Mouse (Mus musculus): ENCODE measurements around the gene 3300002I08Rik.
"Not testable (repeated sequence)": the region's sequence is repeated elsewhere in the genome, so short reads cannot be mapped to it uniquely, and the experiment has no call there.

3300002I08Rik gene

GRCm38 (mm10) chr2:150362113-150362877 is at the start of gene 3300002I08Rik:
3300002I08Rik (minus strand) TSS chr2:150362765.
- in situ Hi-C loops (cut with MboI; ENCODE audit: low pct_unique_long_range_greater_than_20kb in 1 of 2, low sequenced_read_pairs in 2 of 2, unreplicated experiment in 1 of 2), result not testable (repeated sequence)

- in situ Hi-C loops (cut with MboI; ENCODE audit: low pct_unique_long_range_greater_than_20kb in 1 of 2, low sequenced_read_pairs in 2 of 2, unreplicated experiment in 1 of 2), result not testable (repeated sequence)
Measured at GRCm38 (mm10) chr2:150412146-150412545, 49.6 kb upstream of the 3300002I08Rik start.

GRCm38 (mm10) chr2:150390198-150390597 is 27.6 kb upstream of the 3300002I08Rik start:
- in situ Hi-C loops (cut with MboI; ENCODE audit: low pct_unique_long_range_greater_than_20kb in 1 of 2, low sequenced_read_pairs in 2 of 2, unreplicated experiment in 1 of 2), result no loop called here

GRCm38 (mm10) chr2:150385553-150386106 is 23.1 kb upstream of the 3300002I08Rik start:
- in situ Hi-C loops (cut with MboI; ENCODE audit: low pct_unique_long_range_greater_than_20kb in 1 of 2, low sequenced_read_pairs in 2 of 2, unreplicated experiment in 1 of 2), result not testable (repeated sequence)

GRCm38 (mm10) chr2:150362878-150363229 is 289 bp upstream of the 3300002I08Rik start:
- in situ Hi-C loops (cut with MboI; ENCODE audit: low pct_unique_long_range_greater_than_20kb in 1 of 2, low sequenced_read_pairs in 2 of 2, unreplicated experiment in 1 of 2), result no loop called here

- in situ Hi-C loops (cut with MboI; ENCODE audit: low pct_unique_long_range_greater_than_20kb in 1 of 2, low sequenced_read_pairs in 2 of 2, unreplicated experiment in 1 of 2), result not testable (repeated sequence)
Measured at GRCm38 (mm10) chr2:150357136-150357535, 5.4 kb downstream of the 3300002I08Rik start.

- in situ Hi-C loops (cut with MboI; ENCODE audit: low pct_unique_long_range_greater_than_20kb in 1 of 2, low sequenced_read_pairs in 2 of 2, unreplicated experiment in 1 of 2), result no loop called here
Measured at GRCm38 (mm10) chr2:150323402-150323801, 39.2 kb downstream of the 3300002I08Rik start, which contains the start of gene Gm10130. Gm10130 (plus strand) TSS chr2:150323702.

- in situ Hi-C loops (cut with MboI; ENCODE audit: low pct_unique_long_range_greater_than_20kb in 1 of 2, low sequenced_read_pairs in 2 of 2, unreplicated experiment in 1 of 2), result no loop called here
Measured at GRCm38 (mm10) chr2:150318973-150319372, 43.6 kb downstream of the 3300002I08Rik start.

GRCm38 (mm10) chr2:150316140-150316539 is 46.4 kb downstream of the 3300002I08Rik start:
- in situ Hi-C loops (cut with MboI; ENCODE audit: low pct_unique_long_range_greater_than_20kb in 1 of 2, low sequenced_read_pairs in 2 of 2, unreplicated experiment in 1 of 2), result no loop called here

- in situ Hi-C loops (cut with MboI; ENCODE audit: low pct_unique_long_range_greater_than_20kb in 1 of 2, low sequenced_read_pairs in 2 of 2, unreplicated experiment in 1 of 2), result not testable (repeated sequence)
Measured at GRCm38 (mm10) chr2:150310952-150311884, 51.3 kb downstream of the 3300002I08Rik start.

GRCm38 (mm10) chr2:150307183-150307773 is 55.3 kb downstream of the 3300002I08Rik start:
- in situ Hi-C loops (cut with MboI; ENCODE audit: low pct_unique_long_range_greater_than_20kb in 1 of 2, low sequenced_read_pairs in 2 of 2, unreplicated experiment in 1 of 2), result no loop called here

GRCm38 (mm10) chr2:150299096-150299495 is 63.5 kb downstream of the 3300002I08Rik start:
- in situ Hi-C loops (cut with MboI; ENCODE audit: low pct_unique_long_range_greater_than_20kb in 1 of 2, low sequenced_read_pairs in 2 of 2, unreplicated experiment in 1 of 2), result no loop called here

- in situ Hi-C loops (cut with MboI; ENCODE audit: low pct_unique_long_range_greater_than_20kb in 1 of 2, low sequenced_read_pairs in 2 of 2, unreplicated experiment in 1 of 2), result no loop called here
Measured at GRCm38 (mm10) chr2:150293669-150294068, 68.9 kb downstream of the 3300002I08Rik start.

All from mouse embryonic stem cell (cell line).